Mouse (Mus musculus) layer of hippocampus, adult 8-10 months (tissue): Measurements from ENCODE around the gene Gm4969. TPM values are rescaled to one million over a fixed set of nuclear protein-coding genes. Genes with fewer than 3 reads are reported as not detected.

Source experiments
- DNase-seq, 2 experiments: peaks; one replicate each; pipeline ENCODE4 v3.0.0; 2022; ENCODE audit warnings: low spot score in 2 of 2
- total RNA-seq, 4 experiments: library from RNA; stranded (reverse); gene quantifications; 2 replicates each; pipeline ENCODE4 v1.2.4; 2022

Gm4969 gene
- total RNA-seq, 4 experiments from 2014 or later: 0.18 to 0.57 (median 0.31) TPM

- peak; percentile 81 for DNase-seq
These were observed 24.4 kb downstream of the Gm4969 start for GRCm38 (mm10) chr7:19093537-19094385.

GRCm38 (mm10) chr7:19093174-19093521 lies 25.0 kb downstream of the Gm4969 start:
- DNase-seq: peak in 1 of 2 experiments; percentile 67

- DNase-seq: no peak
These were observed 25.6 kb downstream of the Gm4969 start for GRCm38 (mm10) chr7:19092381-19093173.

- DNase-seq: no peak
These were observed 26.3 kb downstream of the Gm4969 start for GRCm38 (mm10) chr7:19091913-19092312.

GRCm38 (mm10) chr7:19088813-19089212 lies 29.4 kb downstream of the Gm4969 start:
- DNase-seq: peak in 1 of 2 experiments; percentile 63

- DNase-seq: no peak
These were observed 31.4 kb downstream of the Gm4969 start for GRCm38 (mm10) chr7:19086760-19087159.

GRCm38 (mm10) chr7:19086042-19086441 lies 32.1 kb downstream of the Gm4969 start:
- DNase-seq: no peak

GRCm38 (mm10) chr7:19085495-19085894 lies 32.7 kb downstream of the Gm4969 start:
- DNase-seq: no peak

- DNase-seq: no peak
These were observed 33.2 kb downstream of the Gm4969 start for GRCm38 (mm10) chr7:19084921-19085473.

- no peak for DNase-seq
These were observed 33.8 kb downstream of the Gm4969 start for GRCm38 (mm10) chr7:19084277-19084771.

GRCm38 (mm10) chr7:19083701-19084100 lies 34.5 kb downstream of the Gm4969 start, which contains the start of gene Dmpk:
Dmpk (plus strand) TSS chr7:19083849.
- DNase-seq: no peak

GRCm38 (mm10) chr7:19083096-19083495 lies 35.1 kb downstream of the Gm4969 start:
- no peak for DNase-seq

- no peak for DNase-seq
These were observed 36.0 kb downstream of the Gm4969 start for GRCm38 (mm10) chr7:19082171-19082570.

GRCm38 (mm10) chr7:19080451-19080950 lies 37.7 kb downstream of the Gm4969 start:
- no peak for DNase-seq

- DNase-seq: no peak
These were observed 39.4 kb downstream of the Gm4969 start for GRCm38 (mm10) chr7:19078732-19079131.

- DNase-seq: no peak
These were observed 40.4 kb downstream of the Gm4969 start for GRCm38 (mm10) chr7:19077761-19078160.

GRCm38 (mm10) chr7:19076586-19076991 lies 41.6 kb downstream of the Gm4969 start:
- DNase-seq: no peak

- DNase-seq: peak; percentile 98
These were observed 42.2 kb downstream of the Gm4969 start, which contains the start of gene Dmwd for GRCm38 (mm10) chr7:19075723-19076585. Dmwd (plus strand) TSS chr7:19076227.

GRCm38 (mm10) chr7:19075231-19075630 lies 42.9 kb downstream of the Gm4969 start:
- no peak for DNase-seq

GRCm38 (mm10) chr7:19074494-19074893 lies 43.7 kb downstream of the Gm4969 start:
- no peak for DNase-seq

GRCm38 (mm10) chr7:19073504-19073903 lies 44.7 kb downstream of the Gm4969 start:
- no peak for DNase-seq
